Mouse (Mus musculus): ENCODE results near the gene 9330161L09Rik. TPM values are rescaled to one million over a fixed set of nuclear protein-coding genes. Genes with fewer than 3 reads are reported as not detected.
A peak's percentile ranks its signal among the peaks of the same experiment; 100 is the strongest.

The 9330161L09Rik gene
- polyA plus RNA-seq, 1 experiment from 2014 or later: 0.62 TPM

GRCm38 (mm10) chr12:103408144-103408543, 524 bp upstream of the 9330161L09Rik start:
- Histone ChIP-seq H3K4me2 (no peak overlapping the region), H3K9ac (no peak overlapping the region), H3K4me3 (ENCODE audit: low read depth, low read length) (no peak overlapping the region), H3K4me1 (ENCODE audit: insufficient read depth) (no peaks in the 10 kb centered on the region), H3K27me3 (ENCODE audit: insufficient read depth, low read length) (no peaks in the 10 kb centered on the region), H3K27ac (ENCODE audit: low read depth) (no peak overlapping the region), H3K9me3 (ENCODE audit: low read depth, low read length) (no peaks in the 10 kb centered on the region), H3K36me3 (ENCODE audit: insufficient read depth) (peaks cover 92% of the 10 kb centered on the region)
- no peak for TF ChIP-seq CTCF (IDR thresholded peaks at IDR 0.05; ENCODE audit: low read depth)
- 84% methylated on average over 10 of the region's 10 CpGs for WGBS
- DNase-seq (no peak), ATAC-seq (ENCODE audit: insufficient read depth) (no peak)

- Histone ChIP-seq H3K4me2 (no peak overlapping the region), H3K4me1 (ENCODE audit: insufficient read depth) (no peaks in the 10 kb centered on the region), H3K27ac (ENCODE audit: low read depth) (no peak overlapping the region), H3K27me3 (ENCODE audit: insufficient read depth, low read length) (no peaks in the 10 kb centered on the region), H3K4me3 (ENCODE audit: low read depth, low read length) (no peak overlapping the region), H3K9me3 (ENCODE audit: low read depth, low read length) (no peaks in the 10 kb centered on the region), H3K36me3 (ENCODE audit: insufficient read depth) (peaks cover 56% of the 10 kb centered on the region), H3K9ac (no peak overlapping the region)
- TF ChIP-seq CTCF (IDR thresholded peaks at IDR 0.05; ENCODE audit: low read depth): no peak
- DNase-seq: no peak
- ATAC-seq (ENCODE audit: insufficient read depth): no peak
- WGBS: 85% methylated on average over 18 of the region's 18 CpGs
Measured at GRCm38 (mm10) chr12:103404131-103404530, 3.5 kb downstream of the 9330161L09Rik start.

- H3K9ac ChIP-seq: no peak overlapping the region
- DNase-seq (peak; percentile 82), ATAC-seq (ENCODE audit: insufficient read depth) (peak; percentile 44; the same call in 1 of the 2 replicates)
- 42% methylated on average over 7 of the region's 7 CpGs for WGBS
- H3K36me3 ChIP-seq (ENCODE audit: insufficient read depth): no peaks in the 10 kb centered on the region
- no peak for TF ChIP-seq CTCF (IDR thresholded peaks at IDR 0.05; ENCODE audit: low read depth)
- no peak overlapping the region for H3K4me3 ChIP-seq (ENCODE audit: low read depth, low read length)
- H3K27ac ChIP-seq (ENCODE audit: low read depth): peak overlapping the region; percentile 60
- H3K27me3 ChIP-seq (ENCODE audit: insufficient read depth, low read length): no peaks in the 10 kb centered on the region
- no peak overlapping the region for H3K4me2 ChIP-seq
- H3K9me3 ChIP-seq (ENCODE audit: low read depth, low read length): no peaks in the 10 kb centered on the region
- H3K4me1 ChIP-seq (ENCODE audit: insufficient read depth): 0 out of 2 replicates have a peak, but pooled peaks cover 5% of the 10 kb centered on the region
Measured at GRCm38 (mm10) chr12:103396751-103397150, 10.9 kb downstream of the 9330161L09Rik start.

- ATAC-seq (ENCODE audit: insufficient read depth): no peak
- Histone ChIP-seq H3K4me2 (no peak overlapping the region), H3K27ac (ENCODE audit: low read depth) (no peak overlapping the region), H3K27me3 (ENCODE audit: insufficient read depth, low read length) (no peaks in the 10 kb centered on the region), H3K4me1 (ENCODE audit: insufficient read depth) (0 out of 2 replicates have a peak, but pooled peaks cover 11% of the 10 kb centered on the region), H3K9ac (no peak overlapping the region), H3K4me3 (ENCODE audit: low read depth, low read length) (no peak overlapping the region), H3K36me3 (ENCODE audit: insufficient read depth) (no peaks in the 10 kb centered on the region), H3K9me3 (ENCODE audit: low read depth, low read length) (no peaks in the 10 kb centered on the region)
- 53% methylated on average over 12 of the region's 12 CpGs for WGBS
- TF ChIP-seq CTCF (IDR thresholded peaks at IDR 0.05; ENCODE audit: low read depth): no peak
- DNase-seq: no peak
Measured at GRCm38 (mm10) chr12:103395486-103396275, 11.9 kb downstream of the 9330161L09Rik start.

GRCm38 (mm10) chr12:103393528-103393927, 14.1 kb downstream of the 9330161L09Rik start:
- H3K27ac ChIP-seq (ENCODE audit: low read depth): no peak overlapping the region
- no peak for DNase-seq

GRCm38 (mm10) chr12:103391098-103391497, 16.5 kb downstream of the 9330161L09Rik start:
- DNase-seq (no peak), ATAC-seq (ENCODE audit: insufficient read depth) (no peak)
- Histone ChIP-seq H3K27me3 (ENCODE audit: insufficient read depth, low read length) (no peaks in the 10 kb centered on the region), H3K4me2 (no peak overlapping the region), H3K9me3 (ENCODE audit: low read depth, low read length) (no peaks in the 10 kb centered on the region), H3K9ac (no peak overlapping the region), H3K4me3 (ENCODE audit: low read depth, low read length) (no peak overlapping the region), H3K4me1 (ENCODE audit: insufficient read depth) (0 out of 2 replicates have a peak, but pooled peaks cover 6% of the 10 kb centered on the region), H3K27ac (ENCODE audit: low read depth) (no peak overlapping the region), H3K36me3 (ENCODE audit: insufficient read depth) (no peaks in the 10 kb centered on the region)
- WGBS: 48% methylated on average over 7 of the region's 7 CpGs
- TF ChIP-seq CTCF (IDR thresholded peaks at IDR 0.05; ENCODE audit: low read depth): no peak

More at GRCm38 (mm10) chr12:103393528-103393927, 14.1 kb downstream of the 9330161L09Rik start:
- H3K36me3 ChIP-seq (ENCODE audit: insufficient read depth): no peaks in the 10 kb centered on the region
- WGBS: 30% methylated on average over 6 of the region's 6 CpGs
- 0 out of 2 replicates have a peak, but pooled peaks cover 11% of the 10 kb centered on the region for H3K4me1 ChIP-seq (ENCODE audit: insufficient read depth)
- no peak overlapping the region for H3K4me3 ChIP-seq (ENCODE audit: low read depth, low read length)
- ATAC-seq (ENCODE audit: insufficient read depth): no peak; the same call in 1 of the 2 replicates
- no peaks in the 10 kb centered on the region for H3K27me3 ChIP-seq (ENCODE audit: insufficient read depth, low read length)
- H3K9ac ChIP-seq: no peak overlapping the region
- no peaks in the 10 kb centered on the region for H3K9me3 ChIP-seq (ENCODE audit: low read depth, low read length)
- TF ChIP-seq CTCF (IDR thresholded peaks at IDR 0.05; ENCODE audit: low read depth): no peak
- no peak overlapping the region for H3K4me2 ChIP-seq

GRCm38 (mm10) chr12:103389982-103390381, 17.6 kb downstream of the 9330161L09Rik start:
- peak overlapping the region; percentile 69; the same call in 1 of the 2 replicates for H3K4me3 ChIP-seq (ENCODE audit: low read depth, low read length)
- no peak overlapping the region for H3K27ac ChIP-seq (ENCODE audit: low read depth)
- TF ChIP-seq CTCF (IDR thresholded peaks at IDR 0.05; ENCODE audit: low read depth): no peak
- H3K27me3 ChIP-seq (ENCODE audit: insufficient read depth, low read length): no peaks in the 10 kb centered on the region
- no peak overlapping the region; the same call in 1 of the 2 replicates for H3K9ac ChIP-seq
- 0 out of 2 replicates have a peak, but pooled peaks cover 6% of the 10 kb centered on the region for H3K4me1 ChIP-seq (ENCODE audit: insufficient read depth)
- no peaks in the 10 kb centered on the region for H3K36me3 ChIP-seq (ENCODE audit: insufficient read depth)
- peak overlapping the region; percentile 85 for H3K4me2 ChIP-seq
- 64% methylated on average over 4 of the region's 4 CpGs for WGBS
- no peak for ATAC-seq (ENCODE audit: insufficient read depth)
- DNase-seq: no peak
- no peaks in the 10 kb centered on the region for H3K9me3 ChIP-seq (ENCODE audit: low read depth, low read length)
